Mouse (Mus musculus): ENCODE results near the gene Prss54.

Gene Prss54

DNA sequence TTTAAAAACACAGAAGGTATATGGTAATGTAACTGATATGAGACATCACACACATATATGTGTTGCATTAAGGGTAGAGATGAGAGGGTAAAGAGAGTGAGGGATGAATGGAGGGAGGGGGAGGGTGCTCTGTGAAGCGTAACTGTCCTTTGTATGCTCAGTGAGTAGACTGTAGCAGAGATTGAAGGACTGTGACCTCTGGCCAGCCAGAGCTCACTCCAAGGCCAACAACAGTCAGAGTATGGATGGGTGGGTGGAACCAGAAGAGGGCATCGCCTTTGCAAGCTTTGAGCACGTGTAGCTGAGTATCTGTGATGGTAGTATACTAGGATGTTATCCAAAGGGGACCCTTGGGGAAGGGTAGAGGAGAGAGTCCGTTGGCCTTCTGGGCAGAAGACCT is 24.6 kb downstream of the Prss54 start:
- DNase-seq (ENCODE audit: extremely low read depth, low read depth), result no peak

DNA sequence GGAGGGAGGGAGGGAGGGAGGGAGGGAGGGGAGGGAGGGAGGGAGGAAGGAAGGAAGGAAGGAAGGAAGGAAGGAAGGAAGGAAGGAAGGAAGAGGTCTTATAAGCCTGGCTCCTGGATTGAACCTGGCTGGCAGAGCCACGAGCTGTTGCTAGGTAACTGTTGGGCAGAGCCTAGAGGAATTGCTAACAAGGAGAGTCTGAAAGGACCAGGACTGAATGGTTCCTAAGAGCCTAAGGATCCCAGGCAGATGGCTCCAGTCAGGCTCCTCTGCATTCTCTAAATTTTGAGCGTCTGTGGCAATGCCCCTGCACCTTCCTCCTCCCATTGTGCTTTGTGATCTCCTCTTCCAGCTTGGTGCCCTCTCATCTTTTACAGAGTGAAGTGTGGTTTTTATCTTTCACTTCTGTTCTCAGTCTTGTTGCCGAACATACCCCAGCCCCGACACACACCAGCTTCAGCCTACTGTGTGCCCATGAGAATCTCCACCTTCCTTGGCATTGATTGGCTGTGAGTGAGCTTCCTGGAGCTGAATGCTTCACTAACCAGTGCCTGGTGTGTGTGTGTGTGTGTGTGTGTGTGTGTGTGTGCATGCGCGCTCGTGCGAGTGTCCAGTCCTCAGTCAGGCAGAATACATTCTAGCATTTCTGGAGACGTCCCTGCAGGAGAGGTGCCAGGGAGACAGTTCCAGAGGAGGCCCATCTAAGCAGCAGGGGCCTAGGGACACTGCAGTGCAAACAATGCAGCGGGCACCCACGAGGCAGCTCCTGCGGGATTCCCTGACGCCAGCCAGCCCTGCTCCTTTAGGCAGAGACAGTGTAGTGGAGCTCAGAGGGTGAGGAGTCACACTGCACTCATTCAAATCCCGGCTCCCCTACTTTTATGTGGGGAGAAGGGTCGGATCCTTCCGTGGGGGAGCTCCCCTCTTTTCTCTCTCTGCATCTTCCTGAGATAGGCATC is 26.0 kb downstream of the Prss54 start:
- no peak for DNase-seq (ENCODE audit: extremely low read depth, low read depth)

DNA sequence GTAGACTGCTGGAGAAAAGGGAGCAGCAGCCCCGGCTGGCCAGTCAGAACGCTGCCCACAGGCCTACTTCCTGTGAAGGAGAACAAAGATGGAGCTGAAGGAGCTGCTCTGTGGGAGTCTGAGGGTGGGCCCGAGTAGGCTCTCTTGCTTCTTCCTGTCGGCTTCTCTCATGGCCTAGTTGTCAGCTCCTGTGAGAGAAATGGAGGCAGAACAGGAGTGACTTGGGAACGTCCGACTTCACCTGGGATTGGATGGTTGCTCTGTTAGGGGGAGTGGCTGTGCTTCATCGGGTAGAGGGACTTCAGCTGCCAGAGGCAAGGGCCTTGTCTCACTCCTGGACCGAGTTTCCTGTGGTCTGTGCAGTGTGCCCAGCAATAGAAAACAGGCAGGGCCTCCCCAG is 28.2 kb downstream of the Prss54 start:
- DNase-seq (ENCODE audit: extremely low read depth, low read depth), result no peak

DNA sequence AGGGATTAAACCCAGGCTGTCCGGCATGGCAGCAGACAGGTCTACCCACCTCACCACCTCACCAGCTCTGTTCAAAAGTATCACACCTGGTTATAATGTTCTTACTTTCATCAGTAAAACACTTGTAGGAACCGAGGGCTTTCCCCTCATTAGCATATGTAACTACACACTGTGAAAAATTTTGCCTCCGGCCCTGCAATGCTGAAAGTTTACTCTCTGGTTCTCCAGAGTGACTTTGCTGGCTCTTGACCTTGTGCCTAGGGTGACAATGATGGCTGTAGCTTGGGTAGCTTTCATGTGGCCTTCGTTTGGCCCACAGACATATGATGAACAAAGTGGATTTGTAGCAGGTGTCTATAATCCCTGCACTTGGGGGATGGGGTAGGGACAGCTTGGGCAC is 29.2 kb downstream of the Prss54 start:
- DNase-seq (ENCODE audit: extremely low read depth, low read depth), result no peak

DNA sequence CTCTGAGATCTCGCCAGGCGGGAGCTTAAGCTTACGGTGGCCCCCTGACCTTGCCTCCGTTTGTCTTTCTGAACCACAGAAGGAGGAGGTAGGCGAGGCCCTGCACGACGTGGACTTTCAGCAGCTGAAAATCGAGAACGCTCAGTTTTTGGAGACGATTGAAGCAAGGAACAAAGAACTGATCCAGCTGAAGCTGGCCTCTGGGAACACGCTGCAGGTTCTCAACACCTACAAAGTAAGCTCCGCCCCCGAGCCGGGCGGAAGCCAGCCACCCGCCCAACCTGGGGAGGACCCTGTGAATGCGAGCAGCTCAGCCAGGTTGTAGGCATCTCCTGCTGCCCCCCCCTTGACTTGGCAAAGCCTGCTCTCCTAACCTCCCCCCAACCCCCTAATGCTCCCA is 30.3 kb downstream of the Prss54 start:
- no peak for DNase-seq (ENCODE audit: extremely low read depth, low read depth)

DNA sequence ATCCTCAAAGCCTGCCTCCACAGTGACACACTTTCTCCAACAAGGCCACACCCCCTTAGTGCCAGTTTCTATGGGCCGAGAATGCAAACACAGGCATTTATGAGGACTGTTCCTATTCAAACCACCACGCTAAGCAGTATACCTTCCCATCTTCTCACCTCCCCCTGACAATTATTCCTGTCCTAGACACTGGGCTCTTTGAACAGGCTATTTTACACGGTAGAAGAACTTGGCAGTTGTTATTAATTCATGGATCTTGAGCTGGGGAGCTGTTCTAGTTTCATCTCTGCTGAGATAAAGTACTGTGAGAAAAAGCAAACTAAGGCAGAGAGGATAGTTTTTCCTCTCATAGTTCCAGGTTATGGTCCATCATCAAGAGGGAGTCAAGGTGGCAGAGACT is 33.1 kb downstream of the Prss54 start:
- no peak for DNase-seq (ENCODE audit: extremely low read depth, low read depth)

DNA sequence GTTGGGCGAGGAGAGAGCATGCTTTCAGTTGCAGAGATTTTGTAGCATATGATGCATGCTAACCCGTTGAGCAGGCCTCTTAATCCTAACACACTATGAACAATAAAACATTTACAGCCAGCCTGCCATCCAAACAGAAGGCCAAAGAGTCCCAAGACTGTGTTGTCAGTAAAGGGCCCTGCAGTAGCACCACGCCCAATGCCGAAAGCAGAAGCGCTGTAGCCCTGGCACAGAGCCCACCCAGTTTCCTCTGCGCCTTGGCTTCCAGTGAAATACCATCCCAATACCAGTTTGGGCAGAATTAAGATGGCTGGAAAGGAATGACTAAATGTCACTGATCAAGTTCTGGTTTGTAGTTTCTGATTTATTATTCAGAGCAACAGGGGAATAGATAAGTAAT is 33.9 kb downstream of the Prss54 start:
- DNase-seq (ENCODE audit: extremely low read depth, low read depth), result peak; percentile 53

DNA sequence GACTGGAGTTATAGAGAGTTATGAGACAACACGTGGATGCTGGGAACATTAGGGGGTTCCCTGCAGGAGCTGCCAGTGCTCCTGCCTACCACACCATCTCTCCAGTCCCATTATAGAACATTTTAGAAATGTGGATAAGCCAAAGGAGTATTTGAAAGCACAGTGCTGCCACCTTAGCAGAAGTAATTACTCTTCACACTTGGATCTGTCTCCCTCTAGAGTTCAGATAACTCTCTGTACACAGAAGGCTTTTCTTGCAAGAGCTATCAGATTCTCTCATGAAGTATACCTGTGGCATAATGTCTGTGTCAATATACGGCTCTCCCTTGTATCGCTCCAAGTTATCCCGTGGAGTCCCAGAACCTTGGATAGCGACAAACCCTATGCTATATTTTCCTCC is 36.7 kb downstream of the Prss54 start:
- no peak for DNase-seq (ENCODE audit: extremely low read depth, low read depth)

DNA sequence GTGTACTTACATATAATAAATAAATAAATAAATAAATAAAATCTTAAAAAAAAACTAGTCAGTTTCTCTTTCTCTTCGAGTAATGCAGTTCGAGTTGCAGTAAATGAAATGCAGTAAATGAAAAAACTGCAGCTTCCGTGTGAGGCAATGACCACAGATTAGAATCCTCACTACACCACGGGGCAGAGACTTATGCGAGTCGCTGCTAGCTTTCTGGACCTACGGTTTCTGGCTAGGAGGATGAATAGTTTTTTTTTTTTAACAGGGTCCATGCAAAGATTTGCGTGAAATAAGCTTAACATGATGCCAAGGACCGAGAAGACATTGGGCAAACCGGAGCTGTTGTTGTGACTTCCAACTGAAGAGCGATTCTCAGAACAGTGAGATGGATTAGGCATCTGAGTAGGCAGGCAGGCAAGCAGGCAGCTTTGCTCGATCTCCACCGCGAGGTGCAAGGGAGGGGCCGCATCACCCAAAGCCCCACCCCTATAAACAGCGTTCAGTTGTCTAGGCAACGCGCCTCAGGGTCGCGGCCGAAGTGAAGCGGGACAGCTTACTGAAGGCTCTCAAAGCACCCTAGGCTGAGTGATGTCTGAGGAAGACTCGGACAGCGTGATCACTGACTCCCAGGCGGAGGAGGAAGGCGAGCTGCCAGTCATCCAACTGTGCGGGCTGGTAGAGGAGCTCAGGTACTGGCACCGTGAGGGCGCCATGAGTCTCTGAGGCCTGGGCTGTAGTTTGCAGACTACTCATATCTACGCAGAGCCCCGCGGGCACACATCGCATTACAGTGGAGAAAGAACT is 42.4 kb downstream of the Prss54 start, which contains the start of gene Ccdc113:
Gene Ccdc113, plus strand, starts transcription at position 502 of the 804 bp plus-strand sequence.
- no peak for DNase-seq (ENCODE audit: extremely low read depth, low read depth)

DNA sequence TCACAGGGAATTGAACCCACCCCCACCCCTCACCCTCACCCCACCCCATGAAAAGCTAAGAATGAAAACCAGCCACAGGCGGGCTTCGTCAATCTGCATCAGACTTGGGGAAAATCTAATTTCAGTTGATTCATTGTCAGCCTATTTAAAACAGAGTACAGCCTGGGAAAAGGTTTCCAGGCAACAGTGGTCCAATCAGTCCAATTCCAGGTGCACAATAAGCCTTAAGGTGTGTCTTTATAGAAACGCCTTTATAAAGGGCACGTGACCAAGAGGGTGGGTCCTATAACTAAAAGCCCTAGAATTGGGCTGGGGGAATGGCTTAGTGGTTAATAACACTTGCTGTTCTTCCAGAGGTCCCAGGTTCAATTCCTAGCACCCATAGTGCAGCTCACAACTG is 43.9 kb downstream of the Prss54 start:
- DNase-seq (ENCODE audit: extremely low read depth, low read depth), result no peak

DNA sequence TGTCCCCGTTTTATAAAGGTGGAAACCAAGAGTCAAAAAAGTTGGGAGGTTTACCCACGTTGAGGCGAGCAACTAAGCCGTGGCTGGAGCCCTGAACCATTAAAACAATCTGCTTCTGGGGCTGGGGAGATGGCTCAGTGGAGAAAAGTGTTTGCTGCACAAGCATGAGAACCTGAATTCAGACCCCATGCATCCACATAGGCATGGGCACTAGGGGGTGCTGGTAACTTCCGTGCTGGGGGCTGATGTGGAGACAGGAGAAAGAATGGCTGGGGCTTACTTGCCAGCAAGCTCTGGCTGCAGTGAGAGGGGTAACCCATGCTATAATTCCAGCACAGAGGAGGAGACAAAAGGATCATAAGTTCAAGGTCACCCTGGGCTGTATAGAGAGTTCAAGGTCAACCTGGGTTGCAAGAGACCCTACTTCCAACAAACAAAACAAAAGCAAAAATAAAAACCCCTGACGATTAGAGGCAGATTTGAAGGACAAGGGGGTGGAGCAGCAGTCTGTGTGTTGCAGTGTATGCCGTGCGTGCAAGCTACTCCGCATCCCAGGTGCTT is 47.3 kb downstream of the Prss54 start:
- DNase-seq (ENCODE audit: extremely low read depth, low read depth), result no peak

DNA sequence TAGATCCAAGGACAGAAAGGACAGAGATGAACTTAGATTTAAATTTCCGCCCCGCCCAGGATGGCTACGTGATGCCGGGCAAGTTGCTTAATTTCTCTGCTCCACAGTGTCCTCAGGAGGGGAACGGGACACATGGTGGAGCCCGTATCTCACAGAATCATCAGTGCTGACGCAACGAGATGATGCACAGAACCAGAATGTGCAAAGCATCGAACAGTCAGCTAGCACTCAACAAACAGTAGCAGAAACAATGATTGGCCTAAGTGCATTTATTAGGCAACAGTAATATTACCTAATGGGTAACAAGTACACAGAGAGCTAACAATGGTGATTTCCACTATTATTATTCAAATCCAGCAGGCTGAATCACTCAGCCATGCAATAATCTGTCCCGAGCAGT is 47.9 kb downstream of the Prss54 start:
- DNase-seq (ENCODE audit: extremely low read depth, low read depth), result no peak

DNA sequence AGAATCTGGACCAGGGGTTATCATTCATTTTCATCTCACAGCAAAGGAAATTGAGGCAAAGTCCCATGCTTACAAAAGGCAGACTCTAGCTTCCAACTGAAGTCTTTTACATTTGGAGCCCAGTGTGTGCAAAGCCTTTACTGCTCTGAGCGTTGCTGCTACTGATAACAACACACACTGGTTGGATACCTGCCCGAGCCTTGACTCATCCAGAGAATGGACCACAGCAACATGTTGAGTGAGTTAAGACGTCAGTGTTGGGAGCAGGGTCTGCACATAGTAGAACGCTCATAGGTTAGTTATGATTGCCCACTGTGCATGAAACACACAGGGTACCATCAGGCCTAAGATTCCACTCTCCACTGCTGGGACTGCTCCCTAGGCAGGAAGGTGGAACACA is 52.1 kb downstream of the Prss54 start:
- no peak for DNase-seq (ENCODE audit: extremely low read depth, low read depth)

DNA sequence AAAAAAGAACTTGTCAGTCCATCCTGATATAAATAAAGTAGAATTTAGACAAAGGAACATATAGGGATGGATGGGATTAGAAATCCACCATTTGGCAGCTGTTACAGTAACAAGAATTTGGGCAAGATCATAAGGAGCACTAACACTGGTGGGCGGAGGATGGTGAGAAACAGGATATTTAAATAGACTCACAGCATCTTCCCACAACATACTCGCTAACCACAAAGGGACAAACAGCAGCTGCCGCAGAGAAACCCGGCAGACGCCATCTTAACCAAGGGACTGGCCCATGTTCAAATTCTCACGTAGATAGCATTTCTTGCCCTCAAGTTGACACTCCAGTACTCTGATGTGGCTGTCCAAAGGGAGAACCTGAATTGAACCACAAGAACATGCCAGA is 59.2 kb downstream of the Prss54 start:
- no peak for DNase-seq (ENCODE audit: extremely low read depth, low read depth)

DNA sequence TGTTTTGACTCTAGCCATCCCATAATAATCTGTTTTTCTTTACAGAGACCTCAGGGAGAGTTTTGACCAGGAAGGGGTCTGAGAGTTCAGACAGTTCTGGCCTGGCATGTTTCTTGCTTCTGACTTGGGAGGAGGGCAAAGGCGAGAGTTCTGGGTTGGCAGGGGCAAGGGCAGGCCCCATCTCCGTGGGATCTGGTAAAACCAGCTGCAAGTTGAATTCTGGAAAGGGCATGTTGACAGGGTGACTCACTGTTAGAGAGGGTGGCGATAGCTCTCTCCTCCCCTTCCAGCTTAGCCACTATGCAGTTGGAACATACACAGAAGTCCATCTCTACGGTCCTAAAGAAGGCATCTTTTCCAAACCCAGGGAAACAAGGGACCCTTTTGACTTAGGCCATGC is 62.9 kb downstream of the Prss54 start:
- no peak for DNase-seq (ENCODE audit: extremely low read depth, low read depth)

DNA sequence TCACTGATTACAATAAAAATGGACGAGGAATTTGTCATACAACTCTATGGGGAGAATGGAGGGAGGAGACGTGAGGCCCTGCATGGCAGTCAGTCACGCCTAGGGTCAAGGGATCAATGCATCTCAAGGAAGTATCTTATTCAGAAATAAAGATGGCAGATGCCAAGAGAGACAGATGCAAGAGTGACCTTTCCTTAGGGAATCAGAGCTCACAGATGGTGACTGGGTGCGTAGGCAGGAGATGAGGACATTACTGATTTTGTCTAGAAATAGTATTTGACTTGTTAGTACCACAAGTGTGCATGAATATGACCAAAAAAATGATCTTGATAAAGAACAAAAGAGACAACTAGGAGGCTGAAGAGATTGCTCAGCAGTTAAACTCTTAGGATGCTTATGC is 63.9 kb downstream of the Prss54 start:
- DNase-seq (ENCODE audit: extremely low read depth, low read depth), result no peak
